Mouse (Mus musculus) right cerebral cortex, adult 2 months (tissue): ENCODE results near the gene Capn8.

Experiments used
- DNase-seq, 2 experiments: peaks; one replicate each; pipeline ENCODE4 v3.0.0; 2021 to 2022; ENCODE audit warnings: low spot score in 2 of 2

Capn8 gene

DNA sequence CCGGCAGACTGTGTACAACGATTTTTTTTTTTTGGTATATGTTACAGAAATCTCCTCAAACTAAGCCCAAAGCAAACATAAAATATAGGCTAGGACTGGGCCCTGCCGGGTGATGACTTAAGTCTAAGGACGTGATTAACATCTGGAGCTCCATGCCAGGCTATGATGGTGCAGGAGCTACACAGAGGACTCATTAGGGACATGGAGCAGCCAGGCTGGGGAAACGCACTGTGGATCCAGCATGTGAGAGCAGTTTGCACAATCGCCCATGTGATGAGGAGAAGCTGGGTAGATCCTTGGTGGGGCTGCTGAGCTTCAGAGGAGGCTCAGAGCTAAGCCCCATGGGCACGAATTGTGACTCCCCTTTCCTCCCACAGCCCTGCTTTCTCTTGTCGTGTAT is 14.0 kb upstream of the Capn8 start:
- no peak for DNase-seq

DNA sequence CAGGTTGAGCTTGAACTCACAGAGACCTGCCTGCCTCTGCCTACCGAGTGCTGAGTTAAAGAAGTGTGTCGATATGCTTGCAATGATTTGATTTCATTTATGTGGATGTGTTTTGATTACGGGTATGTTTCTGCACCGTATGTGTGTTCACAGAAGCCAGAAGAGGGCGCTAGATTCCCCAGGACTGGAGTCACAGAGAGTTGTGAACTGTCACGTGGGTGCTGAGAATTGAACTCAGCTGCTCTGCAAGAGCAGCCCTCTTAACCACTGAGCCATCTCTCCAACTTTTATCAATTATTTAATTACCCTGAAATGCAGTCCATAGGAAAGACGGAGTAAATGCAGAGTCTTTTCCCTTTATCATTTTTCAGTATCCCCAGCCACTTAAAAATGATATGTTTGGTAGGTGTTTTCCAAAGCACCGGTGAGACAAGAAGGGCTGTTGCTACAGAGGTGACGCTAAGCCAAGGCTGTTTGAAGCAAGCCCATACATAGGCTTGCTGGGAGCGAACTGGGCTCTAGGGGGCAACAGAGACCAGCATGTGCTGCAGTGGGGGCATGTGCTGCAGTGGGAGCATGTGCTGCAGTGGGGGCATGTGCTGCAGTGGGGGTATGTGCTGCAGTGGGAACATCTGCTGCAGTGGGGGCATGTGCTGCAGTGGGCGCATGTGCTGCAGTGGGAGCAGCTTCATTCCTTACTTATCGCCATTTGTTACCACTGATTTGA is 11.0 kb upstream of the Capn8 start:
- DNase-seq = peak; percentile 69 to 76

DNA sequence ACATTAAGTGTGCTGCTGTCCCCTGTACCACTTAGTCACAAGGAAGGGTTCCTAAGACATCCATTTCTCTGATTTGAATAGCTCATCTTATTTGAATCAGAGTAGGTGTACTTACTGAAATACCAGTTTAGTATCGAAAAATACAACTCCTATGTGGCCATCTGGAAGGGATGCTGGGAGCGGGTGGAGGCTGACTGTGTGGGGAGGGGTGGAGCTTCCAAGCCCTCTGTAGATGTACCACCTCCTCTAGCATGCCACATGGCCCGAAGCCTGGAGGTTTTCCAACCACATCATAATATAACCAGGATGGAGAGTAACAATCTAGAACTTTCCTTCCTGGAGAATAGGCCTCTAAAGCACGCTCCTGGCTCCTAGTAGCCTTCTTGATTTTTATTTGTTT is 6.5 kb upstream of the Capn8 start:
- no peak for DNase-seq

DNA sequence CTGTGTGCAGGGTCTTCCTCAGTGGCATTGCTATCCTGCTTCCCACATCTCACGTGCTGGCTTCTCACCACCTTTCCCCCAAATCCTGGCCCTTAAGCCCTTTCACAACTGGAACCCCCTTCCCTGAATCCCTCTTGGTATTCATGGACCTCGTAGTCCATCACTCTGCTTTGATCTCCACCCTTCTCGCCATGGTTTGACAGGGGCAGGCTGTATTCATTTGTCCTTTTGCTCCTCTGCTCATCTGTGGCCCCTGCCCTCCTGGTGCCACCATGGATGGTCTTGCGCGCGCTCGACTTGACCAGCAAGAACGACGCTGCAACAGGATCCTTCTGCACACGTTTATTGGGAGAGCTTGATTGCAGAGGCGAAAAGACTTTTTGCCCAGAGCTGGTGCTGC is 5.3 kb upstream of the Capn8 start:
- DNase-seq = no peak

DNA sequence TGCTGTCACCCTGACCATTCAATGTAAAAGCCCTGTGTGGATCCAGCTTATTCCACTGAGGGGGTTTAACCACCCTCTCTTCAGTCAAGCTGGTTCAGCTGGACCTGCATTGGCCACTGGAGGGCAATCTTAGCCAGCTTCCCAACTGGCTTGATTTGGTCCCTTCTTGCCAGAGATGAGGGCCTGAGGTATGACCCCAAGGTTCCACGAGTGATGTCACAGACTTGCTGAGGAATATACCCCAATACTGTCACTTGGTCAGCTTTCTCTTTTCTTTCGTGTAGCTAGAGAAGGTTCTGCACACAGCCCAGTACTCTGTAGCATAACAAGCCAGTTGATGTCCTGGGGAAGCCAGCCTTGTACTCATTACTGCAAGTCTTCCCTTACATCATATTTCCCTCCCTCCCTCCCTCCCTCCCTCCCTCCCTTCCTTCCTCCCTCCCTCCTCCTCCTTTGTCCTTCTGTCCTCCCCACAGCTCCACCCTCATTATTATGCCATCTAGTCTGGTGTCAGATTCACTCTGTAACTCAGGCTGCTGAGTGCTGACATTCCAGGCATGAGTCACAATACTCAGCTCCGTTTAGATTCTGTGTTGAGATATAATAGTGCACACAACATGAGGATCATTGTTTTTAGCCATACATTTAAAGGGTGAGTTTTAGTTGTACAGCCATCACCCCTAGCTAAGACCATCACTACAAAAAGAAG is 4.3 kb upstream of the Capn8 start:
- DNase-seq = peak; percentile 61 to 67

DNA sequence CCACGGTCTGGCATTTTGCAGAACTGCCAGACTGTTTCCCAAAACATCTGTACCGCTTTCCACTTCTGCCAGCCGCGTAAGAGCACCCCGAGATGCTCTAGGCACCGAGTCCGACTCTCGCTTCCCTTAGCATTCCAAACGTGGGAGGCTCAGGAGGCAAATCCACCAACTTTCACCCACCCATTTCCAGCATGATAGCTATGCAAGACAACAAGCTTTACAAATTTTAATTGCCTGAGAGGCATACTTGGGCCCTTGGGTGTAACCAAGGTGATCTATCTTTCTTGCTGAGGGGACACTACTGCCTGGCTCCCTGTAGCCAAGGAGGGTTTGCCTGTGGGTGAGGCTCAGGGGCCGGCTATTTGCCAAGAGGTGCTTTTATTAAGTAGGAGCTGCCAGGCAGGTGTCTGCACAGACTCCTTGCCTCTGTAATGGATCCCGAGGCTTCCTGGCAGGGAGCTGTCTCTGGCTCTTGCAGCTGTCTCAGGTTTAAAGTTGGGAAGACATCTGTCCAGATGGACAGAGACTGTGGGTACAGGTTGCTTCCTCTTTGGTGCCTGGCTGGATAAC is 2.8 kb upstream of the Capn8 start:
- DNase-seq = no peak

DNA sequence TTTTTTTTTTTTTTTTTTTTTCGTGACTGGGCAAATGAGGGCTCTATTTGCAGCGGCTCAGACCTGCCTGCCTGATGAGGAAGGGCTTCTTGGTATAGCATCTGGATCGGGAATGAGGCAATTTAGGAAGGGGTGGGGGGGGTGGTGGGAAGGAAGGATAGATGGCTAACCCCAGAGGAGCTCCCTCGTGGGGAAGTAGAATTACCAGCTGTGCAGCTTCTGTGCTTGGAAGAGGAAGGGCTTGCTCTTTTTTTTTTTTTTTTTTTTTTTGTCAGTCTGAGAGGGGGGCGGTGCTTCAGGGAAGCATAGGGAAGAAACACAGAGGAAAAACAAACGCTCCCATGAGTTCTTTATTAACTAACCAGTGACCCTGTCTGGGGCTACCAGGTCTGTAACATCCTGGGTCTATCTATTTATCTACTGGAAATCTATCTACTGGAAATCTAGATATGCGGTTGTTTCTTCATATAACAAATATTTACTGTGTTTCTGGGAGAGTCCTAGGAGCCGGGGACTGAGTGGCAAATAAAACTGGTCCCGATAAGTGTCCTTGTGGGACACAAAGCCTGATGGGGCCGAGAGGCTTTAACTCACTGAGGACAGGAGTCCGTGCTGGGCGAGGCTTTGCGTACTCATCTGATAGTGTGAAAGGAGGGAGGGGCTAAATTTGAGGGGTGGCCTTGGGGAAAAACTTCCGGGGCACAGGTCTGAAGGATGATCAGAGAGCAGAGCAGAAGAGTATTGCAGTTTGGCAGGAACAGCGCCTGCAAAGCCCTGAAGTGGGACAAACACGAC is 2.0 kb upstream of the Capn8 start:
- no peak for DNase-seq

DNA sequence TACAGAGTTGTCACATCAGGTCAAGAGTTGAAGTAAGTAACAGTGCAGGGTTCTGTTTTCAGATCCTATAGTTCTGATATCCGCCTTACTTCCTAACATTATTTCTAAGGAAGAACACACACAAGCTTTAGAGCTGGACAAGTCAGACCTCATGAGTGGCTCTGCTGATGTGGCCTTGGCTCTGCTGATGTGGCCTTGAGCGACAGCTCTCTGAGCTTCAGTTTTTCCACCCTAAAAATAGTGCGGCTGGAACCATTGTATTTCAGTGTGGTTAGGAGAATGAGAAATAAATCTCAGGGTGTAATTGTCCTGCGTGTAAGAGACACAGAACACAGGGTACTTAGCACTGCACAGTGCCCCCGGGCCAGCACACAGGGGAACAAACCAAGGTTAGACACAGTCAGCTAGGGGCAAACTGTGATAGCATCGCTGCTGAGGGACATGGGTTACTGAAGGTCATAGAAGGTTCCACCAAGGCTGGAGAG is 586 bp downstream of the Capn8 start:
- DNase-seq = no peak

DNA sequence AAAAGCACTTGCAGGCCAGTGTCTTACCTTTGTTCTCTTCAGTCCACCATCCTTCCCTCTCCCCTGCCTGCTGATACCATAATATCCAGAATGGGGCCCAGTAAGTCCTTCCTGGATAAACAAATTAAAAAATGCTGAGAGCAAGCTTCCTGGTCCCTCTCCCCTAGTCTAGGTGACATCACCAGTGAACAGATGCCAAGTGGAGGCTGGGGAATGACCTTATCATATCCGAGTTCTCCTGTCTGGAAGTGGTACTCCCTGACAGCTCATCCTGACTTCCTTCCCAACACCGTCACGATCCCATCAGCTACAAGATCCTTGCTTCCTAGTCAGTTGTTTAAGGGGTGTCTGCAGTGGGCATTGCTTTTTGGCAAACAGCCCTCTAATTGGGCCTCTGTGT is 6.3 kb downstream of the Capn8 start:
- no peak for DNase-seq

DNA sequence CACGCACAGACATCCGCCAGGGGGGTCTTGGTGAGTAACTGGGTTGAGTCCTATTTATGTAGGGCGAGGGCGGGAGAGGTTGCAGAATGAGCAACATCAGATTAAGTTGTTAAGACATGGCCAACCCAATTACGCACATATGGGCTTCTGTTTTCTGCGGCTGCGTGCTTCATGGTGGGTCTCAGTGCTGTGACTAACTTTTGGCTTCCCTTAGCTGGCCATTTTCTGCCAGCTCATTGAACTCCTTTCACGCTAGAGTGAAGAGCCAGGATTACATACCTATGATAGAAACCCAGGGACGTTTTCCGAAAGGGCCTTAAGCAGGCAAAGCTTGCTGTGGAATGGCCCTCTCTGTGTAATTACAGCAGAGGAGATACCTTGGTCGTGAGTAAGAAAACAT is 7.2 kb downstream of the Capn8 start:
- DNase-seq = no peak

DNA sequence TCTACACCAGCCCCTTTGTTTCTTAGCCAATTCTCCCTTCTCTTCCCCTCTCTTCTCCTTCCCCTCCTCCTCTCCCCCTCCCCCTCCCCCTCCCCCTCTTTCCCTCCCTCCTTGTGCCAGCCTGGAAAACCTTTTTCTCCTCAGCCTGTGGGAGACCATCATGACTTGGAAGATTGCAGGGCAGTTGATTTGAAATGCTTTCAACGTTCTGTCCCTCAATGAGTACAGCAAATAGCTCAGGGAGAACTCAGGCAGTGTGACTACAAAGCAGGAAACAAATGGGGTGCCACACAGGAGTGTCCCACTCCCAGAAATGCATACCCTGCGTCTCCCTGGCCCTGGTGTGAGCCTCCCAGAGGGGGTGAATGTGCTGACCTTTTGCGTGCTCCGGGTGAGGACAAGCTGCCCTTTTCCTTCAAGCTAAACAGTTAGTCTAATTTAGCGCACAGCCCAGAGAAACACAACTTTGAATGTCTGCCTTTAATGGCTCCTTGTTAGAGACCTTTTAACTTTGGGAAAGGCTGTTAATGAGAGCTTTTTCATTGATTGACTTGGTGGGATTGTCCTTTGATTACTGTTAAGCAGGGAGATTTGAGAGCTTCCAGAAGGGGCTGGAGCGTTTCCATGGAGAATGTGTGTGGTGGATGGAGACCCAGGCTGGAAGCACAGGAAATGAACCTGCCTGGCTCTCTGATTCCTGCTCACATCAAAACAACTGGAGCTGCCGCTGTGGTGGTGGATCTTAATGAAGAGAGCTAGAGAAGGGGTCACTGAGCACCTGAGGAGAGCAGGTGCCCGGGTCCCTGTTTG is 9.3 kb downstream of the Capn8 start:
- DNase-seq = no peak

DNA sequence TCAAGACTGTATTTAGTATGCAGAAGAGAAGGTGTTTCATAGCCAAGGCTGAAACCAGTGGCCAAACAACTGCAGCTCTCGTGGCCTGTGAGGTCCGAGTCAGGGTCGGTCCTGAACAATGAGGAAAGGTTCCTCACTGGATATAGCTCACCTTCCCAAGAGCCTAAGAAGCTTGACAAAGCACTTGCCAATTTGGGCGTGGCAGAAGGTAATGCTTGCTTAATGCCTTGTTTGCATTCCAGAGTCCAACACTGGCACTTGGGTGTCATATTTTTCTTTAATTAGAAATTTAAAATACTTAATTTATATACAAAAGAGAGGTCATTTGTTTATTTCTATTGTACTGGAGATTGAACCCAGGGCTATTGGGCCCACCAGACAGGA is 9.9 kb downstream of the Capn8 start:
- DNase-seq = no peak

DNA sequence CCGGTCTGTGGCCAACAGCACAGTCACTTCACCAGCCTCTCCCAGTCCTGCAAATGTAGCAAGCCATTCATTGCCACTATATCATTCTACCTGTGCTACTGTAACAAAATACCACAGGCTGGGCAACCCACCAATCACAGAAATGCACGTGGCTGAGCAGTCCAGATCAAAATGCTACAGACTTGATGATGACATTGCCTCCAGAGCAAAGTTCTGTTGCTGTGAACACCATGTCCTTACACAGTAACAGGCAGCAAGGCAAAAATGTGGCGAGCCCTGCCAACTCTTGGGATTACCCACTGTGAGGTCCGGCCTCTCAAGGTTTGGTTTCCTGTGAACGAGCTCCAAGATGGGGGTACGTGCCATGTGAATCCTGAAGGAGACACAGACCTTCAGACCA is 19.4 kb downstream of the Capn8 start:
- DNase-seq = no peak

DNA sequence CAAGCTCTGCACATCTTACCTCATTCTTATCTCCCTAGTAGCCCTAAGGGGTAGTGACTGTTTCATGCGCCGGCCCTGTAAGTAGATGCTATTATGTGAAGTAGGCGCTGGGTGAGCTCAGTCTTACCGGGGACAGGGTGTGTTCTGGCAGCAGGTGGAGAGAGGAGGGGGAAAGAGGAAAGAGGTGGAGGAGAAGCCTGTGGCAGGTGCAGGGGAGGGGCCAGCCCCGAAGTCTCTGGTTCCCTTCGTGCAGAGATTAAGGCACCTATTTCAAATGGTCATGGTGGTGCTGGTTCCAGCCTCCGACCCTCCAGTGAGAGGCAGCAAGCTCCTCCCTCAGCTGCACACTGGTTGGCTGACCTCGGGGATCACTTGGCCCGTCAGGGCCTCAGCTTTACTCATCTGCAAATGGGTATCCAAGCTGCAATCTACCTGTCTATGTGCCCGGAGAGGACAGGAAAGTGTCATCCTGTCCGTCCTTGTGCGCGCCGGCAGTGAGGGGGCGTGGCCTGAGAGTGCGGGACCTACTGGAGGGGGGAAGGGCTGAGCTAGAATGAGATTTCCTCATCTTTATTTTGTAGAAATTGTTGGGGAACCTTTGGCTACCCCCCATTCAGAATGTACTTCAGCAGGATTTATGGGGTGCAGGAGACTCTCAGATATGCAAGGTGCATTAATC is 20.5 kb downstream of the Capn8 start:
- DNase-seq = no peak

DNA sequence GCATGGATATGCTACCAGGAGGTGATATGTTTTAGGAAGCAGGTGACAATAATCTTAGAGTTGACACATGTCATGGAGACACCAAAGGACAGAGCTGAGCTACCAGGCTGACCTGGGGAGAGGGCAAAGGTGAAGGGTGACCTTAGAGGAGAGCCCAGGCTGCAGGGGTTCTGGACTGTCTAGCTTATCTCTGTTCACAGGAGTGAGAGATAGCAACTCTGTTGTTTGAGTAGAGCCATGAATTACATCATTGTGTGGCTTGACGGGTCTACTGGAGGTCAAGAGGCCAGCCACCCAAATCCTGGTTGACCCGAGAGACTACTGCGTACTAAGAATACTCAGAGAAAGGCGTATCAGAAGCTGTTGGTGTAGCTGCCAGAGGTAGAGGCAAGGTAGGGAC is 22.9 kb downstream of the Capn8 start:
- DNase-seq = no peak

DNA sequence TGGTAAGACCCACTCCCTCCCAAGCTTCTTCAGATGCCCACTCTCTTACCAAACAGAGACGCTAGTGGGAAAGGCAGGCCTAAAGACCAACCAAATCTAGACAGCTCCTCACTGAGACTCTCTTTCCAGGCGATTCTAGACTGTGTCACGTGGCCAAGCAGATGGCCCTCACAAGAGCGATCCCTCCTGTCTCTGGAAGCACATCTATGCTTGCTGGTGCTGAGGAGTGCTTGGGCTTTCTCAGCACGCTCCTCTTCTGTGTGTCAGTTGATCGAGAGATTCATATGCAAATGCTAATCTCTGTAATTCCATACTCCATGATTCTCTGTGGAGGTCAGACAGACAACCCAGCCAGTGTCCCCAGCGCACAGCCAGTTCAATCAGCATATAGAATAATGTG is 26.7 kb downstream of the Capn8 start:
- no peak for DNase-seq

DNA sequence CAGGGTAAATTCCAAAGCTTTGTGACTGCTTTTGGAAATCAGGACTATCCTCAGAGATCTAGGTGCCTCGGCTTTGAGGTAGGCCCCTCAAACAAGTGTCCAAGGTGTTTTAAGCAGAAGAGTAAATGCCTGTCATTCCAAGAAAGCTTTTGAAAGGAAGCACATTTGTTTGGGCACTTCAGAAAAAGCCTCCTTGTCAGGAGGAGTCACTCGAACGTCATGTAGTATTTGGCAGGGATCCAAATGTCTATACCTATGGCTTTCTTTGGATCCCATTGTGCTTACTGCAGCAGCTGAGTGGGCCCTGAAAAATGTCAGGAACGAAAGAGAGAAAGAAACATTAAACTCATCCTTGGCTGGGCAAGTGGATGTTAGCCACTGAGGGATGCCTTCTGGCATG is 27.6 kb downstream of the Capn8 start:
- no peak for DNase-seq

DNA sequence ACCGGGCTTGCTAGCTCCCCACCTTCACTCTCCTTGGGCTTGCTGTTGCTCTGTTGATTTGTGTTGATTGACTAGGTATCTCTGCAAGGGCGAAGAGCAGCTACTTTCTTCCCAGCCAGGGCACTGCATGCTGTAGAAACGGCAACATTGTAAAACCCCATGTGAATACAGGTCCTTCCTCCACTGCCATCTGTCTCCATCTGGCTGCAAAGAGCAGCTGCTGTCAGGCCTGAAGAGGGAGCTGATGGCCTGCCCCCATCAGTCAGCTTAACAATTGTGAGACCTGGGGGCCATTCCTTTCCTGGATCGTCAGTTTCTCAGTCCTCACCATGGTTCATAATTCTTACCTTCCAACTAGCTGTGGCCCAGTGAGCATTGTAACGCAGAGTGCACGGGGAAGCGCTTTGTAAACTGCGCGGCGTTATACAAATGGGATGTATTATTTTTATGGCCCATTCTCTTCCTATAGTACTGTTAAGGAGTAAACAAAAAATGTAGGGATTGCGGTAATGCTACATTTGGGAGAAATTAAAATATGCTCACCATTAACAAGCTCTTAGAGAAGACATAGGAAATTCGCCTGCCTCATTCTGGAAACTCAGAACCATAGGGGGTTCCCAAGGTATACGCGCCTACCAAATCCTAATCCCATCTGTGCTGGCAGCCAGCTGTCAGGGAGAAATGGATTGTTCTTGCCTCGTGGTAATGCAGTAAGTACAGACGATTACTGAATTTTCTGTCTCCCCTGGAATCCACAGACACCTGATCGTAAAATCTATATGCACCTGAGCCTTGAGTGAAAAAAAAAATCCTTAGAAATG is 40.7 kb downstream of the Capn8 start:
- no peak for DNase-seq

DNA sequence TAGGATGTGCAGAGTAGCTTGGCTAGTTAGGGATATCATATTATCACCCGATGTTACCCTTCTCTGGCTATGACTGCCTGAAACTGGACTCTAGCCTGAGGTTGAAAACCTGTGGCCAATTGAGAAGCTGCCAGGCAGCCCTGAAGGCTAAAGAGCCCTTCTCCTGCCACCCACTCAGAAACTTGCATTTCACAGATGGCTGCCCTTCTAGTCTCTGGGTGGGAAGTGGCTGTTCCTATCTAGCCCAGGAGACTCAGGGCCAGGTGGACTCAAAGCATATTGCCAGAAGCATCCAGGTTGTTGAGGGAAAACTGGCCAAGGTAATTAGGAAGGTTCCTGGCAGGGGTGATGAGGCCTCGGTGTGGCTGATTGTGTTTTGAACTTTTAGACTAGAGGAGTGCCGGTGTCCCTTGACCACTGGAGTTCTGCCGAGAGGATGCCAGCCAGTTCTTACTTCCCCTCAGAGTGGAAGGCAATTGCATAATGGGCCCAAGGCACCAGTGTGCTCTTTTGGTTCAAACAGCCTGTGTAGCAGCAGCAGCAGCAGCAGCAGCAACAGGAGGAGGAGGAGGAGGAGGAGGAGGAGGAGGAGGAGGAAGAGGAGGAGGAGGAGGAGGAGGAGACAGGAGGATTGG is 45.0 kb downstream of the Capn8 start:
- no peak for DNase-seq

DNA sequence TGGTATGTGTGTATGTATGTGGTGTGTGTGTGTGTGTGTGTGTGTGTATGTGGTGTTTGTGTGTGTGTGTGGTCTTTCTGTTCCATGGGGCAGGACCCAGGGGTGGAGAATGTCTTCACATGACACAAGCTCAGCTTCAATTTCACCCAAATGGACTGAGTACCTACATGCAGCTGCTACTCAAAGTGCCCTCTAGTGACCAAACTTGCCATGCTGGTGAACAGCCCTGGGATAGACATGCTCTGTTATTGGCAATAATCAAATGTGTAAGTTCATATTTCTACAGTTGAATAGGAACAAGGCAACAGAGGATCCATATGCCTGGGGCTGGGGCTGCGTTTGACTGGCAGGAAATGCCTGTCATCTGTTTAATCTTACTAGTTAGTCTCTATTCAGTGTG is 50.7 kb downstream of the Capn8 start:
- DNase-seq = no peak
